Mouse (Mus musculus): Measurements from ENCODE around the gene Ern1. TPM values are rescaled to one million over a fixed set of nuclear protein-coding genes. Genes with fewer than 3 reads are reported as not detected.
"Not testable (repeated sequence)": the region's sequence is repeated elsewhere in the genome, so short reads cannot be mapped to it uniquely, and the experiment has no call there.

The Ern1 gene
- total RNA-seq, 2 experiments from 2014 or later = 10.2 to 12.9 TPM

DNA sequence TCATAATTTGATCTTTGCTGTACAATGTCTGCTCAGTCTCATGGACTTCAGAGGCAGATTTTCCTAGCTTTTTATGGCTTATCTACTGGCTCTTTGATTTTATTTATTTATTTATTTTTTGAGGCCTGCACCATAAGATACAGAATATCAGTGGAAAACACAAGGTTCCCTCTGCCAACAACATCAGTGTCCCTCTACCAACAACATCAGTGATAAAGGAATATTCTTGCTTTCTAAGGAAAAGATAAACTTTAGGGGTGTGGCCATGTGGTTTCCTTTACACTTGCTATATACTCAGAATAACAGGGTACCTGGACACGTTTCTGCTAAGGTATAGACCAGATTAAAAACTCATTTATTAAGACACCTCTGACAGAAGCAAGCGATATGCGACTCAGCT, 48.3 kb downstream of the Ern1 start:
- intact Hi-C loops (cut with DNase I) = no loop called here
- no peak for DNase-seq

DNA sequence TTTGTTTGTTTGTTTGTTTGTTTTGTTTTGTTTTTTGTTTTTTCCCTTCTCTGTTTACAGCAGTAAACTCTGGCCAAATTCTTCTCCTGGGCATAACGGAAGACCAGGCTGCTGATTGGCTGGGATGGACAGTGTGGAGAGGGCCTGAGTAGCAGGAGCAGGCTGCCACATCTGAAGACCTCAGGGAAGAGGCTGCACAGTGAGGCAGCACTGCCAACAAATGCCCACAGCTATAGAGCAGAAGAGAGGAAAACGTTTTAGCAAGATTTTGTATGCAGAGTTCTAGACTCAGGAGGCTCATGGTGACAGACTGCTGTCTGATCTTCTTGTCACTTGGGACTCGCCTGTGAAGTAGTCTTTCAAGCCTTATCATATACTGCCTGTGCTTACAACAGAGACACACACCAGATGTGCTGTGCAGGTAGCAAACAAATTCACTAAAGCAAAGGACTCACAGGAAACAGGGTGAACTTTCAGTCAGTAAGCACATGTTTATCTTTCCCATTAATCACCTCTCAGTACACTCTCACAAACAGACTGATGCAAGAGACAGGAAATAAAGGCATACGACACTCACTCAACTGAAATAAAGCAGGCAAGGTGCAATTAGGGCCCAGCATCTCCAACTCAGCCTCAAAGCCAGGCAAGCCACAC, 49.0 kb downstream of the Ern1 start:
- DNase-seq = no peak
- intact Hi-C loops (cut with DNase I) = no loop called here

DNA sequence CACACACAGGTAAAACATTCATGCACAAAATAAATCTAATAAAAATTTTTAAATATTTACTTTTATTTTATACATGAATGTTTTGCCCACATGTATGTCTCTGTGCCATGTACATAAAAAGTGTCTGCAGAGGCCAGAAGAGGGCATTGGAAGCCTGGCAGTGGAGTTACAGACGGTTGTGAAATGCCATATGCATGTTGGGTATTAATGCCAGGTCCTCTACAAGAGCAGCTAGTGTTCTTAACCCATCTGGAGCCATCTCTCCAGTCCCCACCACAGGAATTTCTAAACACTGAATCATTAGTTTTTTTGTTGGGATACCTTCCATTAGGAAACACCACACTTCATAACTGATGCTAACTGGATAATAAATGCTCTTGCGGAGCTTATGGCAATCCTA, 50.1 kb downstream of the Ern1 start:
- intact Hi-C loops (cut with DNase I) = no loop called here

DNA sequence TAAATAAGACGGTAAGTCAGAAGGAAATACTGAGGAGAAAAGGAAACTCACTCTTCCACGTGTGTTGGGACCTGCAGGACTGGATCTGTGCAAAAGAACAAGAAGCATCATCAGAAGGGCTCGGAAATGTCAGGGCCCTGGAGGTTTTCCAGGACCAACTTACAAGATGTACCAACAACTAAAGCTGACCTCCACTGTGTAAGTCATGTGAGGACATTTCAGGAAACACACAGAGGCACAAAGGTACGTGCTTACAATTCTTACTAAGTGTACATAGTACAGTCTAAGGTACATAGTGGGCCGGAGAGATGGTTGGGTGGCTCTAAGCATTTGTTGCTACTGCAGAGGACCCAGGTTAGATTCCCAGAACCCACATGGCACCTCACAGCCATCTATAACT, 50.6 kb downstream of the Ern1 start:
- intact Hi-C loops (cut with DNase I) = no loop called here
- DNase-seq = no peak

More for the DNA sequence above, 50.1 kb downstream of the Ern1 start:
- DNase-seq = no peak

DNA sequence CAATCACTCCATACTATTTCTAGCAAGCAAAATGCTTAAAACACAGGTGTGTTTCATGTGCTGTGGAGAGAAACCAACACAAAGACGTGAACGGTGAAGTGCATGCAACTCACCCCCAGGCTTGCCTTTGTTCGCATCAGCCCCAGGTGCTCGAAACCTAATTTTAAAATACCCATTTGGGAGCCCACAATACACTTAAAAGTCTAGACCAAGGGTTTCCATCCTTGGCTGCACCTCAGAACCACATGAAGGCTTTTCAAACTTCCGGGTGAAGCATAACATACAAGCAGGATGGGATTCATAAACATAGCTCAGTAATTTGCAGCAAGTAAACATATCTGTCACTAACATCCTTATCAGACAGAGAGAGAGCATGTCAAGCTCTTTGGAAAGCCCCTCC, 57.3 kb downstream of the Ern1 start:
- DNase-seq = no peak
- intact Hi-C loops (cut with DNase I) = no loop called here

DNA sequence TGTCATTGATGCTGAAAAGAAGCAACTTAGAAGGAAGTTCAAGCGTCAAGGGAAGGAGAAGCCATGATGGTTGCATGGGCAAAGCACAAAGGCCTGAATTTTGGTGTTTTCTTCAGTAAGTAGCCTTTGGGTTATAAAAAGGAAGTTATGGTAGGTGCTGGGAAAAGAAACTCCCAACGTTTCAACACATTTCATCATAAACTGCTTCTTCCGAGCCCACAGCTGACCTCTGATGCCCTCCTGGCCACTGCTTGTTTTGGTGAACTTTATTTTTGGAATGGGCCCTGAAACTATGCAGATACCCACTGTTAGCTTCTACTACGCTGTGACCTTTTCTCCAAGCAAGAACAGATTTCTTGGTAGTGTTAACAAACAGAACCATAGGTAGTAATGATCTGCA, 58.0 kb downstream of the Ern1 start:
- no peak for DNase-seq
- intact Hi-C loops (cut with DNase I) = no loop called here

DNA sequence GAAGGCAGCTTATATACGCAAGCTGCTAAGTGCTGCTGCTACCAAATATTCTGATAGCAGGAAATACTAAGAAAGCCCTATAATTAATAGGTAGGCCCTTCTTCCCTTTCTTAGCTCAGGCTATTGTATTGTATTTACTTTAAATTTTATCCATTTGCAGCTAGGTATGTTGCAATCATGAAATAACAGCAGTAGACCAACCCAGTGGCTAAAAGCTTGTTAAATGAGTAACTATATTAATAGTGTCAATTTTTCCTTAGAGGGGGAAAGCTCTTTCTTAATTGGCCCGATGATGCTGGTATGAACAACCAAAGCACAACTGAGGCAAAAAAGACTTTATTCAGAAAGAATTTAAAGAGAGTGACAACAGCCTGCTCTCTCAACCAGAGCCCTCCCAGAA, 59.1 kb downstream of the Ern1 start:
- DNase-seq = no peak
- intact Hi-C loops (cut with DNase I) = no loop called here

DNA sequence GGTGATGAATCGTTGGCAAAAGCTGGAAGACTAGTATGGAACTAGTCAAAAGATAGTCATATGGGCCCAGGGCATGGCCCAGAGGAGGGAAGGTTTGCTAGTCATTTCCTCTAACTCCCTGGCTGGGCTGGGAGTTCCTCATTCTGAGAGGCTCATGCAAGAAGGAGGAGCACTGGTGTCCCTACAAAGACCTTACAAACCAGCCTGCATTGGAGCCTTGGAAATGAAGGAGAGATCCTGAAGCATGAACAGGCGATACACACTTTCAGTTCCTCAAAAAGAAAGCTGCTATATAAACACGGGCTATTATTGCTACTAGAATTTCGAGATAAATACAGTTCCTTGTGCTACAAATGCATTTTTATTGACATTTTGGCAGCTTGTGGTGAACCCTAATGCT, 59.5 kb downstream of the Ern1 start:
- no peak for DNase-seq

DNA sequence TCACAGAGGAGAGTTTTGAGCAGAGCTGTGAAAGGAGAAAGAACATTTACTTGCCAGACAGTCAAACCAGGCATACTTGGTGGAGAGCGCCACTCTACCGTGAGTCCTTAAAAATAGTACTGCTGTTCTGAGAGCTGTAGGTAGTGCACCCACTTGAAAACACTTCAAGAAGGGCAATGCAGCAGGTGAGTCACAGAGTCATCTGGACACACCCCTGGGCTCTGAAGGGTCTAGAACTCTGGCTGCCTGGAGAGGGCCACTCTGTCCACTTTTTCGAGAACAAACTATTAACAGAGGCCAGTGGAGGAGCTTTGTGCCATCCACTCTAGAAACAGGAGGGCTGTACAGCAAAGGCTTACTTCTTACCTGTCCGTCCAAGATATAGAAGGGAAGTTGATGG, 61.2 kb downstream of the Ern1 start:
- intact Hi-C loops (cut with DNase I) = no loop called here
- no peak for DNase-seq

More for the DNA sequence above, 59.5 kb downstream of the Ern1 start:
- intact Hi-C loops (cut with DNase I) = no loop called here

DNA sequence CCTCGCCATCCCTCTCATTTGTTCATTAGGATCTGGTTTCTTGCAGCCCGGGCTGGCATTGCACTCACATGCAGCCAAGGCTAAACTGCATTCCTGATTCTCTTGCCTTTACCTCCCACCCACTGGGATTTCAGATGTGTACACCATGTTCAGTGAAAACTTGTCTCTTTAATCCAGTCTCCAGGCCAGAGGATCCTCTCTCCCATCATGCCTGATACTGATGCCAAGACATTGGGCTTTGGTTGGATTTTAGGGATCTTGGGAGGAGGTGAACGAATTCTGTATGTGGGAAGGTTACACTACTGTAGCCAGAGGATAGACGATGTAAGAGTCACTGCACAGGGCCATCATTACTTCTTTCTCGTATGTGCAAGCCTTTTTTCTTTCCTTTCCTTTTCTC, 62.5 kb downstream of the Ern1 start:
- no peak for DNase-seq
- intact Hi-C loops (cut with DNase I) = no loop called here

DNA sequence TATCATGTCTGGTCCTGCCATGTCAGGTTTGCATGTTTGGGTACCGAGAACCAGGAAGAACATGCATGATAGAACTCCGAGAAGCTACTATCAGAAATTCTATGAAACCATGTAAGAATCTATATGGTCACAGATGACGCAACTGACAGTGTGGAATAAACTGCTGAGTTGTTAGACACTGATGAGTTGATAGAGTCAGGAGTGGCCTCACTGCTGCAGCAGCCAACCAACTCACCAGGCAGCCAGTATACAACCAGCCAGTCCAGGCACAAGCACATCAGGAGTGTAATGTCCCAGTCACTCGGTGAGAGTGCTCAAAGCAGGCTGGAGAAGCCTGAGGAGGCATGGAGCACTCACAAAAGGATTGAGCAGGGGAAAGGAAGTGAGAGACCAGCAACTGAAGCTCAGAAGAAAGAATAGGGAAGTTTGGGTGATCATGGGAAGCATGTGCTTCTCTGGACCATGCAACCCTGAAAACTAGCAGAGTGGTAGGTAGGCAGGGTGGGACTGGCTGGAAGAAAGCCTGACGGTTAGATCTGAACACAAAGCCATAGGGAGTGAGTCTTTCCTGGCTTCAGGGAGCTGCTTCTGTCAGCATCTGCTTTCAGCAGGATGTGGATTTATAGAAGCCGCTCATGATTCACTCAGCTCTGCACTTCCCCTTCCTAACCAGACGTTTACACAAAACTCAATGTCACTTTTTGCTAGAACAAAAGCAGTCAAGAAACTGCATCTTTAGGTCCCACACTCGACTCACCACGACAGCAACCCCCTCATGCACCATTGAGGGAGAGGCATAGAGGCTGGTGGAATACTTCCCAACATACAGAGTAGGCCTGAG, 68.2 kb downstream of the Ern1 start:
- intact Hi-C loops (cut with DNase I) = loop anchor here (10.0 kb wide), 1 partner anchor 325 kb away; no protein-coding TSS in a partner anchor
- peak in 1 of 2 experiments; percentile 25 for DNase-seq

DNA sequence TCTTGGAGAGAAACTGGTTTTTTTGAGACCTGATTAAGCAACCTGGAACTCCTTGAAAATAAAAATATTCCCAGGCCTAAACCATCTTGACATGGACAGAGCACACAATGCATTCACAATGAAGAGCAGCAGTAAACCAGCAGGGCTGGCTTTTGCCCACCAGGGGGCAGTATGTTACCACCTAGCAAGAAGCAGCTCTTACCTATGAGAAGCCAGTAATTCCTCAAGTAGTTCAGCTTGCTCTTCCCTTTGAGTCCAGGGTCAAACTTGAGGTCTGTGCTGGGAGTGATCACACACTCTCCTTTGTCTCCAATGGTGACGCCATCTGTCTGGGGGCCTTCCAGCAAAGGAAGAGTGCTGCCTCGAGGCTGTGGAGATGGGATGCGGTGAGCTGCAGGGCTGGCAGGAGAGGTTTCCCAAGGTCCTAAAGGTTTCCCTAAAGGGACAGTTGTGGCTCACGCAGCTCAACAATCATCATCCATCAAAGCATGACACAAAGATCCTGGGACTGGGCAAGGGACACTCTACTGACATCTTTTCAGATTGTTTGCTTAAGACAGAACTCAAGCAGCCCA, 68.9 kb downstream of the Ern1 start:
- intact Hi-C loops (cut with DNase I) = loop anchor here (1.0 to 10.0 kb wide), 3 partner anchors 73 to 326 kb away; no protein-coding TSS in a partner anchor
- DNase-seq = peak; percentile 83

DNA sequence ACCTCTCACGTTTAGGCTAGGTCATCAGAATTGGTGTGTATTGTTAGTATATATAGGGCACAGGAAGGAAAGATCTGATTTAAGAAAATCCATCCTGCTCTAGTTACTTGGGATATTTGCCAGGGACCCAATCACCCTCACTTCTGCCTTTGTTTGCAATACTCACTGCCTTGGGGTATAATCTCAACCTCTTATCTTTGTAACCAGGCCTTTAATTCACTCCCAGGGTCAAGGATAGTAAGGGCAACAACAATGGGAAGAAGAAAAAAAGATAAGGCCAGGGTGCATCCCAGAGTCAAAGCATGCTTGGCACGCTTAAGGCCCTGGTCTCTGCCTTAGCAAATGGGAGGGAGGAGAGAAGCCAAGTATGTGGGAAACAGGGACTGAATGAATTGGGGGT, 69.8 kb downstream of the Ern1 start:
- intact Hi-C loops (cut with DNase I) = loop anchor here (1.0 to 10.0 kb wide), 3 partner anchors 73 to 327 kb away; no protein-coding TSS in a partner anchor
- DNase-seq = no peak

DNA sequence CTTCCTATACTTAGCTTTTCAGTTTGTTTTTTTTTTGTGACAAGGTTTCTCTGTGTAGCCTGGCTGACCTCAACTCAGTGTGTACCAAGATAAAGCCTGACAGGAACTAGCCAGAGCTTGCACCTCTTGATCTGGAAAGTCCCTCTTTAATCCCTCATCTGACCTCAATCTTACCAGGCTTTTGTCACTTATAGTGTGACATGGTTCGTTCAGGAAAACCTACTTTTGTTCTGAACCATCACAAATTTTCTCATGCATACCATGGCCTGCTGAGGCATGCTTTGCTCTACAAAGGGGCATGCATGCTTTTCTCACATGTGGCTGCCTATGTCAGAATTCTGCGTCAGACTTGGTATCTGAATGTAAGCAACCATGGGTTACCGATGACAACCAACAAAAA, 71.3 kb downstream of the Ern1 start:
- intact Hi-C loops (cut with DNase I) = loop anchor here (10.0 kb wide), 1 partner anchor 328 kb away; no protein-coding TSS in a partner anchor
- DNase-seq = no peak

DNA sequence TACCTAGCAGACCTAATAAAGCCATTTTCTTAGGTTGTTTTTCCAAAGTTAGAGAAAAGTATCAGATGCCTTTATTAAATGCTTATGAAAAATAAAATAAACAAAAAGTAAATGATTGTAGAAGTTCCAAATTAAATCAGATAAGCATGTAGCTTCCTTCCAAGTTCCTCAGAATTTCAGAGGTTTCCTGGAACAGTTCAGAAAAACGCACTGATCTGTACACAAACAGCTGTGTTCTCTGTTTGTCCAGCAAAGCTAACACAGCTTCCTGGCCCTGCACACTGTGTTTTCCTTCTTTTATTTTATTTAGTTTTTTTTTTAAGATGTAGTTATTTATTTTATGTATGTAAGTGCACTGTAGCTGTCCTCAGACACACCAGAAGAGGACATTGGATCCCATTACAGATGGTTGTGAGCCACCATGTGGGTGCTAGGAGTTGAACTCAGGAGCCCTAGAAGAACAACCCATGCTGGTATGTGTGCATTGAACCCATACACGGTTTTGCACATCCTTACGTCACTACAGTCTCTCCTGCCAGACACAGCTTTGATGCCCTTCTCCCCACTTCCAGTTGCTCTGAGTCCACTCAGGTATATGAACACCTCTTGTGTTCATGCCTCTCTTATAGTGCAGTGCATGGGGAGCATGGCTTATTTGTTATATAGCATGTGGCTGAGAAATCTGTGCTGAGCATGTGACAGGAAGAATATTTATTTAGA, 74.9 kb downstream of the Ern1 start:
- intact Hi-C loops (cut with DNase I) = loop anchor here (10.0 kb wide), 1 partner anchor 332 kb away; no protein-coding TSS in a partner anchor
- no peak for DNase-seq

DNA sequence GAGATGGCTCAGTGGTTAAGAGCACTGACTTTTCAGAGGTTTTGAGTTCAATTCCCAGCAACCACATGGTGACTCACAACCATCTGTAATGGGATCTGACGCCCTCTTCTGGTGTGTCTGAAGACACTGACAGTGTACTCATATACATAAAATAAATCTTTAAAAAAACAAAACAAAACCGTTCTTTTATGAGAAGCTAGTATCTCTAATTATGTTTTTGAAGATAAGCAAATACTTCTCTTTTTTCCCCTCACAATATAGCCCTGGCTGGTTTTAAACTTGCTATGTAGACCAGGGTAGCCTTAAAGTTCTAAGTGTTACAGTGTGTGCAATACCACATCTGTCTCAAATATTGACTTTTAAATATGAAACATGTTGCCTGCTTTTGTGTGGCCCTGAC, 76.5 kb downstream of the Ern1 start:
- DNase-seq = no peak
- intact Hi-C loops (cut with DNase I) = loop anchor here (10.0 kb wide), 1 partner anchor 334 kb away; no protein-coding TSS in a partner anchor

DNA sequence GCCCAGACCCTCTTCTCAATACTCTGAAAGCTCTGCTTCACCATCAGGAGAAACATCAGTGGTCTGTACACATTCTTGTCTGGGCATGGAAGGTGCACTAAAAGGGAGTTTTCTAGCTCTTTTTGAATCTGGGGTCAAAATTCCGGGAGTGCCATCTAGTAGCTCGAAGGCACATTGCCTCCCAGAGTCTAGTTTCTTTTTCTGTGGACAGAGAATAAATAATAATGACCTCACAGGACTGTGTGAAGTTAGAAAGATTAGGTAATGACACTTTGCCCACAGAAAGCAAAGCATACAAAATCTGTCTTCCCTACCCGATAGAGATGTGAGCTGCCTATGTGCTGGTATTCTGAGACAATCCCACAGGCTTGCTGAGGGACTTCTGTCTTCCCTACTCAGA, 77.1 kb downstream of the Ern1 start:
- intact Hi-C loops (cut with DNase I) = loop anchor here (10.0 kb wide), 1 partner anchor 334 kb away; no protein-coding TSS in a partner anchor
- DNase-seq = no peak

DNA sequence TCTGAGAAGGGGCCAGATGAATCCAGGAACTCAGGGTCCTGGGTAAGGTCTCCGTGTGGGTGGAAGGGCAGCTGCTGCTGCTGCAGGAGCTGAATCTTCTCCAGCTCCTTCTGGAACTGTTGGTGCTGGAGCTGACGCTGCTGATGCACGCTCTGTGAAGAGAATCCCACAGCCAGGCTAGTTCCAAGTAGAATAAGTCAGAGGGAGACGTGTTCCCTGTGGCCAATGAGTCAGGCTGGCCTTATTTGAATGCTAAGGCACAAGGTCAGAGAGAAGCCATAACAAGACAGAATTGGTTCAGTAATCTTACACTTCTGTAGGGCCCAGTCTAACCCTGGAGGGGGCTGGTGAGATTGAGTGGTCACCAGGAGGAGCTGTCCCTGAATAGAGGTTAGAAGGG, 77.6 kb downstream of the Ern1 start:
- intact Hi-C loops (cut with DNase I) = loop anchor here (10.0 kb wide), 1 partner anchor 335 kb away; no protein-coding TSS in a partner anchor
- DNase-seq = no peak

DNA sequence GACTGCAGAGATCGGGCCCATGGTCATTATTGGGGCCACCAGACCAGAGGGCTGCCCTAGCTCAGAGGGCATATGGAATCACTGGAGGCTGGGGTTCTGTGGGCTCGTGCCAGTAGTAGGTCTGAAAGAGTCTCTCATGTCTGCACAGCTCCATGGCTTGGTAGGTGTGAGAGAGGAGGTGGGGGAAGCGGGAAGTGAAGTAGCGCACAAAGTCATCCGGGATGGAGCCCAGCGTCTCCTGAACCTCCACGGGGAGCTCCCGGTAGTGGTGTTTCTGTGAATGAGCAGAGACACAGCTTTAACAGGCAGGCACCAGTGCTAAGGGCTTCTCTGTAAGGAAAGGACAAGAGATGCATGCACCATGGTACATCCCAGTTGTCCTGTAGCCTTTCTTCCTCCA, 89.2 kb downstream of the Ern1 start:
- no peak for DNase-seq
- intact Hi-C loops (cut with DNase I) = no loop called here

DNA sequence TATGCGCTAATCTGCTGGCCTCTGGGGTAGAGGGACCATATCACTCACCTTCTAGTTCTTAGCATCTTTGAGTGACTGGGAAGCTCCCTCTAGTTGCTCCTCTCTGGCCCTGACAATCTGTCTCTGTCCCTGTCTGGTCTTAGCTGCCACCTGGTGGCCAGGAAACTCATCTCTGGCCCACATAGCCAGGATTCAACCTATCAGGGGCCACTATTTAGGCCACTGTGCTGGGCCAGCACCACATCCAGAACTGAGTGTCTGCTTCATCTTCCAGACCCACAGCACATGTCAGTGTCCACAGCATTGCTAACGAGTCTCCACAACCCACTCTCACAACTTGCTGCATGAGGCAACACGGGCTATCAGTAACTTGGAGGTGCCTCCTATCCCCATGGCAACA, 90.0 kb downstream of the Ern1 start:
- DNase-seq = no peak
- intact Hi-C loops (cut with DNase I) = no loop called here

DNA sequence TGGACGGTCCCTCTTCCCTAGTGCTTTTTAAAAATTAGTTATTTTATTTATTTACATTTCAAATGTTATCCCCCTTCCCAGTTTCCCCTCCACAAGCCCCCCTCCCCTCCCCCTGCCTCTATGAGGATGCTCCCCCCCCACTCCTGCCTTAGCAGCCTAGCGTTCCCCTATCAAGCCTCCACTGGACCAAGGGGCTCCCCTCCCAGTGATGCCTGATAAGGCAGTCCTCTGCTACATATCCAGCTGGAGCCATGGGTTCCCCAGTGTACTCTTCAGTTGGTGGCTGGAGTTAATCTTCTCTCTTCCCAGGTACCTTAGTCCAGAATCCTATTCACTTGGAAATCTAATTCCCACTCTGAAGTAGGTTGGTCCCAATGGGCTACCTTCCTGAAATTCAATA, 93.6 kb downstream of the Ern1 start:
- DNase-seq; intact Hi-C loops (cut with DNase I): not testable (repeated sequence)
